Mouse (Mus musculus) heart, adult 18-20 months (tissue): ENCODE measurements around the gene Secisbp2. TPM values are rescaled to one million over a fixed set of nuclear protein-coding genes. Genes with fewer than 3 reads are reported as not detected.
"Not testable (repeated sequence)": the region's sequence is repeated elsewhere in the genome, so short reads cannot be mapped to it uniquely, and the experiment has no call there.

Experiments
- DNase-seq, 2 experiments: peaks; one replicate each; pipeline ENCODE4 v3.0.0; 2021 to 2022; ENCODE audit warnings: mixed read lengths in 1 of 2
- long read RNA-seq, 2 experiments: library from polyadenylated mRNA; stranded (forward); transcript quantifications; one replicate each; pipeline ENCODE4 v2.0.0; 2021
- total RNA-seq, 2 experiments: library from RNA; stranded (reverse); gene quantifications; 2 replicates each; pipeline ENCODE4 v1.2.3; 2021

The Secisbp2 gene
- 10 to 100 TPM; 11.7 to 13.7 TPM for total RNA-seq
- long read RNA-seq, experiment 1, transcript Secisbp2-201 (17 exons, 3,328 nt), result major isoform, 11 of 16 reads
- long read RNA-seq, experiment 1, partial matches to known transcripts, result 1 of 16 reads
- long read RNA-seq, experiment 1, other reads (novel, unspliced or antisense), result 3 of 16 reads
- long read RNA-seq, experiment 2, partial matches to known transcripts, result 2 of 9 reads
- long read RNA-seq, experiment 2, other reads (novel, unspliced or antisense), result 3 of 9 reads

DNA sequence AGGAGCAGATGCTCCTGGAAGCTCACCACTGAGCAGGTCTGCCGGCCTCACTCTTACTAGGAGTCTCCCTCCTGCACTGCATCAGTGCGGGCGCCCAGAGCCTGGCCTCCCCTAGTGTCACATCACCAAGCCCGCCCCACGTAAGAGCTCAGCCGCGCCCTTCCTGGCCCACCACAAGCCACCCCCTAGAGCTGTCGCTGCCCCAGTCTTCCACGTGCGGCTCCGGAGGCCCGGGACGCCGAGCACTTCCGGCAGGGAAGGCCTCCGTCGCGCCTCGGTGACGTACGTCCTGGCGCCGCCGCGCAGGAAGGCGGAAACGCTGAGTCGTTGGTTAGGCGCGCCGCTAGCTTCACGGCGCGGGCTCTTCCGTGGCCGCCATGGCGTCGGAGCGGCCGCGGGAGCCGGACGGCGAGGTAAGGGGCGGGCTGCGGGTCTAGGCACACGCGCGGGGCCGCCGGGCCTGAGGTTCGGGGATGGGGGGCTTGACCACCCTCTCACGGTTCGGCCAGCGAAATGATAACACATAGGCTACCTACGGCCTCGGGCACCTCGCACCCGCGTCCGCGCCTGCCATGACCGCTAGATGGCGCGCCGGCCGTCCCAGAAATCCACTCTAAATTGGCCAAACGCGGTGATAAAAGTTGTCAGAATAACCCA, at the start of gene Secisbp2:
Gene Secisbp2, plus strand, starts transcription at position 290 of the 657 bp plus-strand sequence.
- DNase-seq, result peak; percentile 96

GRCm38 (mm10) chr13:51602764-51603163, 48.7 kb upstream of the Secisbp2 start:
- no peak for DNase-seq

DNA sequence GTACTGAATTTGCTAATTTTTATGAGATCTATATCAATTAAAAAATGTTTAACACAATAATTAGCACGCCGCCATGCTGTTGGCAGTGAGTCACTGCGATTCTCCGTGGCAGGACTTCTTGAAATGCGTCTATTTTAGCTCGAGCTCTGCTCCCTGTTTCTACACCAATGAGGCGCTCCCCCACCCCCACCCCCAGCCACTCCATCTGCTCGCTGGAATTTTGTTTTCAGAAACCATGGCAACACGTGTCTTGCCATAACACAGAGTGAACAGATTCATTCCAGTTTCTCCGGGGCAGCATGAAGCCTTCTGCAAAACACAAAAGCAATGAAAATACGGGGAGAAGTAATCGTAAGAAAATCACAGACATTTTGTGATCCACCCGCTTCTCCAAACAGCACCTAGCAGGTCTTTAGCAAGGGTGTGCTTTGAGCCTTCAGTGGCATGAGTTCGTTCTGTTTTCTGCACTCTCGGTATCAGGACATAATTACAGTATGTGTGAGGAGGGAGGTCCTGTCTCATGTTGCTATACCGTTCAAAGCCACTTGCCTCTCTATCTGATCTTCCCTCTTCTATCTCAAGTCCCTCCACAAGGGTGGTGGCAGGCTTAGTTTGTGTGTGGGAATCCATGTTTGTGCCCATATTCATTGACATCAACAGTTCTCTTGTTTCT, 48.1 kb upstream of the Secisbp2 start:
- peak; percentile 20 for DNase-seq

DNA sequence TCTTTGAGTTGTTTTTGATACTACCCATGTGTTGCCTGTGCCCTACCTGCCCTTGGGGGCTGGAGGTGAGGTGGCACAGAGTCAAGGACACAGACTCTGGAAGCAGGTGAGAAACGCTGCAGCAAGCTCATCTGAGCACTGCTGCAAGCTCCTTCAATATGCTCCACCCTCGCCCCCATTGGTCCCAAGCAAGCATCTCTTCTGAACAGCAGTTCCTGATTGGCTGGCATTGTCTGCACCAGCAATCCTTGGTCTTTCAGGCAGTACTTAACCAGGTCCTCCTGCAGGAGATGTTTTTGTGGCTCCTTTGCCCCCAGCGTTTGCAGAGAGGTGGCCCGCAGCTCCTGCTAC, 47.6 kb upstream of the Secisbp2 start:
- DNase-seq, result no peak

GRCm38 (mm10) chr13:51609231-51609630, 42.3 kb upstream of the Secisbp2 start:
- no peak for DNase-seq

- peak; percentile 16 to 17 for DNase-seq
Observed at GRCm38 (mm10) chr13:51611060-51611459, 40.4 kb upstream of the Secisbp2 start.

GRCm38 (mm10) chr13:51611500-51611899, 40.0 kb upstream of the Secisbp2 start:
- no peak for DNase-seq

DNA sequence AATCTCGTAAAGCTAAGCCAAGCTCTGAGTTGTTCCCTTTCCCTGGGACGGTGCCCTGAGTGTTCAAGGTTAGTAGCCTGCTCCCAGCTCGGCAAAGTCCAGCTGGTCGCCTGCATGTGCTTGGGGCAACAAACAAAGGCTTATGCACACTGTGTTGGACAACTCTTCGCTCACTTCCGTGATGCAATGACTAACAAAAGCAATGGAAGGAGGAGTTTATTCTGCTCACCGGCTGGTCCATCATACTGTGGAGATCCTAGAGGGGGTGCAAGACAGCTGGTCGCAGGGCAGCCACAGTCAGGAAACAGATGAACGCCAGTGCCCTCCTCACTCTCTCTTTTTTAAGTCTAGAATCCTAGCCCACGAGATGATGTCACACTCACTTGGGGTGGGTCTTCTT, 35.7 kb upstream of the Secisbp2 start:
- no peak for DNase-seq

DNA sequence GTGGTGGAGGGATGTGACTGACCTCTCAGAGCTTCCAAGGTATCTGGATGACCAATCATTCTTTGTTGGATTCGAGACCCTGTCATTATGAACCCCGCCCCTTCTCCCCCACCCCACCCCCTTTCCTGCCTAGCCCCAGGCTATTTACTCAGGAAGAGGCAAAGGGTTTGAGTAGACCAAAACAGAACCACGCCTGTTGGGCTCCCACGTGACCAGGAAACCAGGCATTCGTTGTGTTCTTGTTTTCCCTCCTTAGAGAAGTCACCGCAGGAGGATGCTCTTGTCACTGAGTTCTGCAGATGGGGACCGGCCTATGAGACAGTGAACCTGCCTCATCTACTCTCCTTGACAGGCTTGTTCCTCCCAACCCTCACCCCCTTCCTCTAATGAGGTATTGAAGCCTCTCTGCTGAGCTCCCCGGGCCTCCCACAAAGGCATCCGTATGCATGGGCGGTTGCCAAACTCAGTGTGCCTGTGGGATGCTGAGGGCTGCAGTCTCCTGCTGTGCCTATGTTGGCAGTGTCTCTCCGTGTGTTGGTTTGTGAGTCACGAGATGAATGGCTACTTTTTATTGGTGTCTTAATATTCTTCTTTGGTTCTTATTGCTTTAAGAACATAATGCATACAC, 35.0 kb upstream of the Secisbp2 start:
- DNase-seq, result no peak

GRCm38 (mm10) chr13:51617306-51617705, 34.2 kb upstream of the Secisbp2 start:
- DNase-seq, result no peak

DNA sequence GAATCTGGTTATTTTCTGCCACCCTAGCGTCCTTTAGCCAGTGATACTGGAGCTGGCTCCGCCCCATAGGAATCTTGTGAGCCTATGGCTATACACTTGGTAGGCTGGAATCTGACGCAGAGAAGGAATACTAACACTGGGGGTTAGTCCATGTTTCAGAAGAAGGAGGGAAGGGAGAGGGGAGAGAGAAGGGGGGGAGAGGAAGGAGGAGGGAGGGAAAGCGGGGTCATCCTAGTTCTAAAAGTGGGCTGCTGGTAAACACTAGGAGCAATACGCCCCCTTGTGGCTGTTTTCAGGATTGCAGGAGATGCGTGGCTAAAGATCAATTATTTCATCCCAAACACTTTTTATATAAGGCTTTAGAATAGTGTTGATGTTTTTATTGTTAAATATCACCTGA, 33.6 kb upstream of the Secisbp2 start:
- peak in 1 of 2 experiments; percentile 82 for DNase-seq

DNA sequence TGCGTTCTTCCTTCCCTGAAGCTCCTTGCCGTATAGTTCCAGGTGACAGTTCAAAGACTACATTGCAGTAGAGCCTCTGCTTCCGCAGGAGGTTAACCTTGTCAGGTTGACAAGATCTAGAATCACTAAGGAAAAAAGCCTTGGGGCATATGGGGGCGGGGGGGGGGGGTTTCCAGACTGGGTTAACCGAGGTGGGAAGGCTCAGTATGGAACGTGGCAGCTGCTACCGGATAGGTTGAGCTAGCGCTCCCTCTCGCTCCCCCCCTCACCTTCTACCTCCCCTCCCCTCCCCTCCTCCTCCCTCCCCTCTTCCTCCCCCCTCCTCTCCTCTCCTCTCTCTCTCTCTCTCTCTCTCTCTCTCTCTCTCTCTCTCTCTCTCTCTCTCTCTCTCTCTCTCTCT, 32.9 kb upstream of the Secisbp2 start:
- no peak for DNase-seq

DNA sequence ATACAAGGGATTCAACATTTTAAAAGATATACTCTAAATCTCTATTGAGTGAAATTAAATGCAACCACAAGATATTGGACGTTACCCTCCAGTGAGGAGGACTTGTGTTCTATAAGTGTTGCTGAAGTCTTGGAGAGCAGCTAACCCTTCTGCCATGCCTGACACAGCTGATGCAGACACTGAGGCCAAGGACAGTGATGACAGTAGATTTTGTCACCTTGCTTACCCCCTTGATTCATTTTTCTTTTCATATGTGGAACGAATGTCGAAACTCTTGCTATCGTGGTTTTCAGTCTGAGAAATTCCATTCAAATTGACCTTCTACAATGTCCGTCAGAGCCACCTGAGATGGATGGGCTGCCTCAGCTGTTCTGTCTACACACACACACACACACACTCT, 28.9 kb upstream of the Secisbp2 start:
- no peak for DNase-seq

DNA sequence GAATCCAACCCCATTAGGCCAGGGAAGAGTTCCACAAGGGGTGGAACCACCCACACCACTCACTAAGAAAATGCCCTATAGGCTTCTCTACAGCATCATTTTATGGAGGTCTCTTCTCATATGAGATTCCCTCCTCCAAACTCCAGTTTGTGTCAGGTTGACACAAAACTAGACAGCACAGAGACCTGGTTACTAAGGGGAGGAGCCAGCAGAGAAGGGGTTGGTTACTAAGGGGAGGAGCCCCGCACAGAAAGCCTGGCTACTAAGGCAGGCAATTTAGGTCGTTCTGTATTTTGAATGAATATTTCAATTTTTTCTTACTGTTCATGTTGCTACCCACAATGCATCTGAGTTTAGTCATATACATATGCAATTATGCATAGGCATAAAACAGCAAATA, 27.8 kb upstream of the Secisbp2 start:
- no peak for DNase-seq

- DNase-seq, result no peak
Observed at GRCm38 (mm10) chr13:51628273-51628848, 23.1 kb upstream of the Secisbp2 start.

DNA sequence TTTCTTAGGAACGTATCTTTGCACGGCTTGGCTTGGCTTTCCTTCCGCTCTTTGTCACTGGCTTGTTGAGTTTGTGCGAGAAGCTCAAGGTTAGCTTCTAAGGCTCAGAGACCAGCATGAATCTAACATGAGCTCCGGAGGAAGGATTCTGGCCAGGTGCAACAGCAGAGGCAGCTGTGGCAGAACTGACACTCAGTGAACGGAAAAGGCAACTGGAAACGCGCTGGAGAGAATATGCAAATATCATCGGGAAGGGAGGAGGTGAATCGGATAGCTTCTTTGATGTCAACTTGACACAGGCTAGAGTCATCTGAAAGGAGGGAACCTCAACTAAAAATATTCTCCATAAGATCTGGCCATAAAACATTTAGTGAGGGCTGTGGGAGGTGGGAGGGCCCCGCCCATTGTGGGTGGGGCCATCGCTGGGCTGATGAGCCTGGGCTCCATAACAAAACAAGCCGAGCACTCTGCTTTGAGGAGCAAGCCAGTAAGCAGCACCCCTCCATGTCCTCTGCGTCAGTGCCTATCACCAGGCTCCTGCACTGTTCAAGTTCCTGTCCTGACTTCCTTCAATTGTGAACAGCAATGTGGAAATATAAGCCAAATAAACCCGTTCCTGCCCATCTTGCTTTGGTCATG, 20.0 kb upstream of the Secisbp2 start:
- DNase-seq, result no peak

GRCm38 (mm10) chr13:51632560-51633218, 18.8 kb upstream of the Secisbp2 start:
- no peak for DNase-seq

DNA sequence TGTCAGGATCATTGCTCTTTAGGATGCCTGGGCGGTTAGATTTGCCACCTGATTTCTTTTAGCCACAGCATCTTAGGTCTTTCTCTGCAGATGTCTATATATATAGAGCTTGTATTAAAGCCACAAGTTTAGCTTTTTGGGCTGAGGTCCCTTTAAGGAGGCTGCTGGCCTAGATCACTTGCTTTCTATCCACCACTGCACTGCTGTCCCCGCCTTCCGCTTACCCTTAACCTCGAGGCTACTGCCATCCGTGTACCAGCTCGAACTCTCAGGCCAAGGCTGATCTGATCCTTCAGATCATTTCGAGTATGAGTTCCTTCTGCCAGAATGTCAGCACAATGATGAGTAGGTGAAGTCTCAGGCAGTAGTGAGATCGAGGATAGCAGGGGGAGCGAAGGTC, 16.1 kb upstream of the Secisbp2 start:
- DNase-seq, result not testable (repeated sequence)

DNA sequence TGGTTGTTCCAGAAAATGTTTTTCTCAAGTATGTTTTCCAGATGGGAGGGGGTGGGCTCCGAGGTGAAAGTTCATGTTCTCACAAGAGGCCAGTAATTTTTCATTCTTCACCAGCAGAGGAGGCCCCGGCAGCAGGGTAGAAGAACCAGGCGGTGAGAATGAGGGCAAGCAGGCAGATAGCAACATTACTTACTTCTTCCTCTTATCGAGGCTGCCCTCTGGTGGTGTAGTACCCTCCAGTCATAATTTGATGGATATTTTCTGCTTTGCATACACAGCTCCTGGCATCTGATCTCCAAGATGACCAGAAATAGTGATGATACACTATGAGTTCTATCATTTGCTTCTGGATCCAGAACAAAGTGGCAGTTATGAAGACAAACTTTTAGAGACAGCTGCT, 12.5 kb upstream of the Secisbp2 start:
- no peak for DNase-seq

DNA sequence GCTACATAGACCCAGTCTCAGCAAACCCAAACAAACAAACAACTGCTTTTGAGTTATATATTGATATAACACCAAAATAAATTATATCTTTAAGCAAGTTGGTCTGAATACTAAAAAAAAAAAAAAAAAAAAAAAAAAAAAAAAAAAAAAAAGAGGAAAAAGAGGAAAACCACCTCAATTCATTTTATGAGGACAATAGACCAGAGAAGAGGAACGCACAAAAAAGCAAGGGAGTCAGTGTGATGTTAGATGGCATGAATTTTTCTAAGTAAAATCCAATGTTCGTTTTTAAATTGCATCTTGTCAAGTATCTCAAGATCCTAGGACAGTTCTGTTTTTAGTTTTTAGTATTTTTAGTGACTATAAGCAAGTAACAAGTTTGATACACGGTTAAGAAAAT, 10.1 kb upstream of the Secisbp2 start:
- DNase-seq, result no peak

- no peak for DNase-seq
Observed at GRCm38 (mm10) chr13:51642171-51642778, 9.2 kb upstream of the Secisbp2 start.
